Mouse (Mus musculus) left cerebral cortex, postnatal 14 days (tissue): ENCODE measurements around the gene Mast1. TPM values are rescaled to one million over a fixed set of nuclear protein-coding genes. Genes with fewer than 3 reads are reported as not detected.
A peak's percentile ranks its signal among the peaks of the same experiment; 100 is the strongest.

ENCODE experiments used
- DNase-seq, 2 experiments: peaks; one replicate each; pipeline ENCODE4 v3.0.0; 2021 to 2022; ENCODE audit warnings: low spot score in 2 of 2, mixed read lengths in 1 of 2
- intact Hi-C: fragments of 180-260 bp; cut with DNase I; formaldehyde crosslinking; loops from one replicate; pipeline ENCODE4 v1.15.1; 2025
- microRNA-seq, 2 experiments: library from miRNA; unstranded; fragments of <30 nt; microRNA quantifications; one replicate each; pipeline ENCODE4 v1.2.0; 2022
- total RNA-seq, 2 experiments: library from RNA; stranded (reverse); gene quantifications; 2 replicates each; pipeline ENCODE4 v1.2.3; 2021

Gene Mast1
- total RNA-seq, 2 experiments from 2014 or later, result 139 to 146 TPM

- intact Hi-C loops, result no loop called here
- DNase-seq, result no peak
Observed at GRCm38 (mm10) chr8:84892993-84893708, 44.0 kb downstream of the Mast1 start.

GRCm38 (mm10) chr8:84889141-84889540 lies 48.0 kb downstream of the Mast1 start:
- intact Hi-C loops, result no loop called here

GRCm38 (mm10) chr8:84888280-84888679 lies 48.9 kb downstream of the Mast1 start:
- intact Hi-C loops, result no loop called here

More at GRCm38 (mm10) chr8:84889141-84889540, 48.0 kb downstream of the Mast1 start:
- DNase-seq, result no peak

GRCm38 (mm10) chr8:84884728-84885127 lies 52.4 kb downstream of the Mast1 start:
- intact Hi-C loops, result no loop called here
- no peak for DNase-seq

More at GRCm38 (mm10) chr8:84888280-84888679, 48.9 kb downstream of the Mast1 start:
- DNase-seq, result no peak

GRCm38 (mm10) chr8:84878915-84879314 lies 58.2 kb downstream of the Mast1 start:
- intact Hi-C loops, result no loop called here

GRCm38 (mm10) chr8:84877297-84878035 lies 59.7 kb downstream of the Mast1 start:
- DNase-seq, result no peak
- intact Hi-C loops, result no loop called here

More at GRCm38 (mm10) chr8:84878915-84879314, 58.2 kb downstream of the Mast1 start:
- no peak for DNase-seq

- DNase-seq, result no peak
- intact Hi-C loops, result no loop called here
Observed at GRCm38 (mm10) chr8:84874339-84874738, 62.8 kb downstream of the Mast1 start.

GRCm38 (mm10) chr8:84873016-84873415 lies 64.1 kb downstream of the Mast1 start:
- no peak for DNase-seq
- intact Hi-C loops, result no loop called here

- intact Hi-C loops, result no loop called here
- no peak for DNase-seq
Observed at GRCm38 (mm10) chr8:84872309-84872965, 64.7 kb downstream of the Mast1 start.

- intact Hi-C loops, result no loop called here
- DNase-seq, result peak; percentile 59
Observed at GRCm38 (mm10) chr8:84871376-84872308, 65.5 kb downstream of the Mast1 start, which contains the start of gene Syce2. Syce2 (plus strand) TSS chr8:84872111.

Small RNA genes lying within 50 kb of the gene (microRNA-seq; reads per million reads assigned to microRNA genes)
- gene Gm24197 (3.7 to 6.1 reads per million in 2 experiments), gene Mir7069 (12.4 to 12.5 reads per million in 2 experiments)

Other genes starting within 250 kb of the Mast1 start
- gene Nacc1, start 249.5 kb downstream of the Mast1 start, total RNA-seq, result 10 to 100 TPM; 90.2 to 91.9 TPM
- 1 to 10 TPM; 2.7 to 4.3 TPM for gene Lyl1, start 235.9 kb downstream of the Mast1 start, total RNA-seq
- not detected for gene G430095P16Rik, start 214.4 kb downstream of the Mast1 start, total RNA-seq
- gene Nfix, start 137.0 kb downstream of the Mast1 start, total RNA-seq, result 100 to 1,000 TPM; 402 to 429 TPM
- 1 to 10 TPM; 8.0 to 9.6 TPM for gene Dand5, start 114.5 kb downstream of the Mast1 start, total RNA-seq
- 10 to 100 TPM; 23.4 to 23.6 TPM for gene Gadd45gip1, start 105.8 kb downstream of the Mast1 start, total RNA-seq
- gene Rad23a, start 96.7 kb downstream of the Mast1 start, total RNA-seq, result 10 to 100 TPM; 59.5 to 72.0 TPM
- gene Calr, start 90.4 kb downstream of the Mast1 start, total RNA-seq, result 100 to 1,000 TPM; 495 to 553 TPM
- 10 to 100 TPM; 50.1 to 51.6 TPM for gene Farsa, start 80.4 kb downstream of the Mast1 start, total RNA-seq
- gene Syce2, start 65.2 kb downstream of the Mast1 start, total RNA-seq, result 10 to 100 TPM; 11.5 to 13.4 TPM
- gene Gcdh, start 43.4 kb downstream of the Mast1 start, total RNA-seq, result 10 to 100 TPM; 36.5 to 38.9 TPM
- not detected for gene Klf1, start 35.4 kb downstream of the Mast1 start, total RNA-seq
- 1 to 10 TPM; 2.9 TPM for gene Dnase2a, start 28.8 kb downstream of the Mast1 start, total RNA-seq
- 1 to 10 TPM; 1.6 to 2.1 TPM for gene Rtbdn, start 9.6 kb upstream of the Mast1 start, total RNA-seq
- not detected for gene Gm49661, start 32.1 kb upstream of the Mast1 start, total RNA-seq
- gene Prdx2, start 32.2 kb upstream of the Mast1 start, total RNA-seq, result 100 to 1,000 TPM; 402 to 429 TPM
- gene Rnaseh2a, start 32.4 kb upstream of the Mast1 start, total RNA-seq, result 10 to 100 TPM; 38.1 to 52.0 TPM
- 10 to 100 TPM; 51.5 to 65.4 TPM for gene Junb, start 41.4 kb upstream of the Mast1 start, total RNA-seq
- gene Hook2, start 53.2 kb upstream of the Mast1 start, total RNA-seq, result 1 to 10 TPM; 7.5 to 8.1 TPM
- gene Best2, start 77.2 kb upstream of the Mast1 start, total RNA-seq, result not detected
- gene Asna1, start 87.9 kb upstream of the Mast1 start, total RNA-seq, result 100 to 1,000 TPM; 116 to 117 TPM
- 100 to 1,000 TPM; 128 to 146 TPM for gene Trir, start 89.5 kb upstream of the Mast1 start, total RNA-seq
- gene Tnpo2, start 99.6 kb upstream of the Mast1 start, total RNA-seq, result 100 to 1,000 TPM; 165 to 171 TPM
- 10 to 100 TPM; 38.3 to 39.9 TPM for gene Fbxw9, start 122.7 kb upstream of the Mast1 start, total RNA-seq
- gene Gm5741, start 130.6 kb upstream of the Mast1 start, total RNA-seq, result not detected
- gene Dhps, start 134.4 kb upstream of the Mast1 start, total RNA-seq, result 10 to 100 TPM; 57.9 to 67.6 TPM
- gene Wdr83os, start 143.4 kb upstream of the Mast1 start, total RNA-seq, result 10 to 100 TPM; 52.7 to 53.5 TPM
- 10 to 100 TPM; 27.5 to 36.1 TPM for gene Wdr83, start 143.9 kb upstream of the Mast1 start, total RNA-seq
- 10 to 100 TPM; 42.6 to 42.9 TPM for gene Man2b1, start 145.9 kb upstream of the Mast1 start, total RNA-seq
- 1 to 10 TPM; 5.8 to 6.0 TPM for gene Zfp791, start 185.7 kb upstream of the Mast1 start, total RNA-seq
- not detected for gene Cks1brt, start 214.6 kb upstream of the Mast1 start, total RNA-seq